Mouse (Mus musculus): Measurements from ENCODE around the gene Ankrd1. TPM values are rescaled to one million over a fixed set of nuclear protein-coding genes. Genes with fewer than 3 reads are reported as not detected.

Ankrd1 gene
- polyA plus RNA-seq, 1 experiment from 2014 or later, result 0.23 TPM

Other genes with a start within 250 kb of the Ankrd1 start
- gene Htr7, start 62.6 kb downstream of the Ankrd1 start, polyA plus RNA-seq (2015; fragmentation: Nextera tagmentation; extraction: Ambion mirVana), result not detected in 2 replicates
- gene Rpp30, start 36.4 kb downstream of the Ankrd1 start, polyA plus RNA-seq (2015; fragmentation: Nextera tagmentation; extraction: Ambion mirVana), result 32.2 and 38.4 TPM in 2 replicates
- gene Pcgf5, start 228.2 kb upstream of the Ankrd1 start, polyA plus RNA-seq (2015; fragmentation: Nextera tagmentation; extraction: Ambion mirVana), result 22.2 and 22.9 TPM in 2 replicates